Mouse (Mus musculus) urinary bladder, postnatal 36 days (tissue): Measurements from ENCODE around the gene Tdgf1.

ENCODE experiments used
- DNase-seq, 2 experiments: peaks; one replicate each; pipeline ENCODE4 v3.0.0; 2022; ENCODE audit warnings: low spot score in 2 of 2, mixed read lengths in 1 of 2

The Tdgf1 gene

DNA sequence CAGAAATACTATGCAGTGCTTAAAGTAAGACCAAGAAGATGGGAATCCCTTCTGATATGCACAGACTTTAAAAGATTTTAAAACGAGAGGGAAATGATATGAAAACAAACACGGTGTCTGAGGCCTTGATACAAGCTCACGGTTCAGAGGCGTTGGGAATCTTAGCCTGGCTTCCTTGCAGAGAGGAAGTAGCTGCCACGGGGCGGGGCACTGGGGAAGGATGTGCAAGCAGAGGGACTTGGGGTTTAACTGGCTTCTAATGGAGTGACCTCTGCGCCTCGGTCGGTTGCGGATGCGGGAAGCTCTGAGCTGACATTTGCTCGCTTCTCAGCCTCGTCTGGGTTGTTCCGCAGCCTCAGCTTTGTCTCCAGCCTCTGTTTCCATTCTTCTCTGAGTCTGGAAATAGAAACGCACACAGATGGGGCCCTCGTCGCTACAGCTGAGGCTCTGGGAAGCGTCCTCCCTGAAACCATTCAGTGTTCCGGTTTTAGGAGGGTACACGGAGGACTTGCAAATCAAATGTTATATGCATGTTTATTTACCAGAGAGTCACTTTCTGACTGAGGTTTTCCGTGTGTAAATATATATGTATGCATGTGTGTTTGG lies 31.2 kb downstream of the Tdgf1 start:
- no peak for DNase-seq

- DNase-seq: no peak
Measured at GRCm38 (mm10) chr9:110909371-110909967, 36.5 kb downstream of the Tdgf1 start.

GRCm38 (mm10) chr9:110908631-110909016 lies 37.3 kb downstream of the Tdgf1 start:
- no peak for DNase-seq

DNA sequence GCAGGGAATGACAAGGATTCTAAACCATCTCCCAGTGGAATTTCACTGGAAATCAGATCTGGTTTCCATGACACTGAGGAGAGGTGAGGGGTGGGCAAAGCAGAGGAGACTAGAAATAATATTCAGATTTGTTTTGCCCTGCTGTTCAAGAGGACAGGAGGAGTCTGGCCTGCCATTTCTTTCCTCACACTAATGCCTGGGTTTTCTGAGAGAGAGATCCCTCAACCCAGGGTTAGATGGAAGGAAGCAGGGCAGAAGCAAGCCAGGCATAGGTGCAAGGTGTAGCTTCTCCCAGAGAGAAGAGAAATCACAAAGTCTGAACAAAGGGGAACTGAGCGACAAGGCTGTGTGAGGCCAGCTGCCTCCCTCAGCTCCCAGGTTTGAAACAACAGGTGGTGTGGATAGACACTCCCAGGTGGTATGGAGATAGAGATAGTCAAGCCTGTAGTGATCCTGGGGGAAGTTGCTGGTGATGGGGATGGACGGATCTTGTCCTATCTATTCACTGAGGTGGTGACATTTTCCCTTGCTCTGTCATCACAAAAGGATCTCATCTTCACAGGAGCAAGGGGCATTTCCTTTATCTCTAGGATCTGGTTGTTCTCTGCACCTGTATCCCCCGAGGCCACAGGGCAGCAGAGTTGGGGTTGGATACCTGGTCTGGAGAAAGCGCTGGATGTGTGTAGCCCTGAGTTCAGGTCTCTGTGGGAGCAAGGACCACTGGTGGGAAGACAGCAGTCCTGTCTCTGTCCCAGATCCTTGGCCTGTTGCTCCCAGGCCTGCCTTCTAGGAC lies 37.9 kb downstream of the Tdgf1 start:
- no peak for DNase-seq

DNA sequence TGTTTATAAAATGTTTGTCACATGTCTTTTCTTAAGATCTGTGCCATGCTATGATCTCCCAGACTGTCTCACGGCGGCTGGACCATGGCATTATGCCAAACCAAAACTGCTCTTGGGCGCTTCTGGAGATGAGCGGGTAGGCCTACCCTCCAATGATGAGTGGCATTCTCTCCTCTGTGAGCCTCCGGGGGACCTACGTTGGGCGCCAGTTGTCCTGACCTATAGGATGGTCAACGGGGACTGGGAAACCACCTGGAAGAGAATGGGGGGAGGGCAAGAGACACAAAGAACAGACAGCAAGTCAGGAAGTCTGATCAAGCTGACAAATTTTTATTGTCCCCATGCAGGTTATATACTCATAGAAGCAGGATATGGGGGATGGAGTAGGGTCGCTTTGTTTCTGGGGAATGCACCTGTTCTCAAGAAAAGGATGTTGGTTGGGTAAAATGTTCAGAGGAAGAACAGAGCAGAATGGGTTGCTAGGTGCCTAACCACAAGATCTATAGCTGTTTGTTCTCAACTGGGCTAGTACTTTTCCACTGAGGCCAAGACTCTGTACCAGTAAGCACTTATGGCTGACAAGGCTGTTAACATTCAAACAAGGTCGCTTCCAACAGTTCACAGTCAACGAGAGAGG lies 38.6 kb downstream of the Tdgf1 start:
- DNase-seq: no peak

DNA sequence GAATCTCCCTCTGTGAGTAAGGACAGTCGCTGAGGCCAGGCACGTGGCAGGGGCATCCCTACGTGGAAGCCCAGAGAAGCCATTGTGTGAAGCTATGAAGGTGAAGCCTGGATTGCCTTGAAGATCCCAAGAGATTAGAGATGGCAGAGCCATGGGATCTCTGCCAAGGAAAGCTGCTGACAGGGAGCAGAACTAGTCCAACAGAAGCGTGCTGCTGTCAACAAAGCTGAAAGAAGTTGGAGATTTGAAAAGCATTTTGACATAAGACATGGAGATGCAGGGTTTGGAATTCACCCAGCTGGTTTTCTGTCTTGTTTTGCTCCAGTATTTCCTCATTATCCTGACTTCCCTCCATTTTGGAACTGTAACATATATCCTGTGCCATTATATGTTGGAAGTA lies 43.7 kb downstream of the Tdgf1 start:
- DNase-seq: no peak

- DNase-seq: no peak
Measured at GRCm38 (mm10) chr9:110901204-110901603, 44.8 kb downstream of the Tdgf1 start.

DNA sequence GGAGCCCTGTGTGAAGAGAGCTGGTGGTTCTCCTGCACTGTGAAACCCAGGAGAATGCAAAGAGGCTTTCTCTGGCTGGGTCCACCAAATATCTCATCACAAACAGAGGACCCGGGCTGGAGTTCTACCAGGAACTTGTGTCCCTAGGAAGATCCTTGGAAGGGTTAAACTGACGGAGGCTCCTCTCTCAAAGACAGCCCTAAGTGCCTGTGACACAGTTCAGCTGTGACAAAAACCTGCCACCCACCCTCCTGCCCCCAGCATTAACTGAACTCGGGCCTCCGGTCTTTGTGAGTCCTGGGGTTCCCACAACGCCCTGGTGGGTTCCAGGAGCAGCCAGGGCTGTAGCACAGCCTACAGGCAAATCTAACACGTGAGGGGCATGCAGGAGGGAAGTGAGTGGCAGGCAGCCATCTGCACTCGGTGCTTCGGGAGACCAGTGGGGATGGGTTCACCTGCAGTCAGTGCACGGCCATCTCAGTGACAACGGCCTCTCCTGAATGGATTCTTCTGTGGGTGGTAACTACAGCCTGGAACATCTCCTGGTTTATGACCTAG lies 46.4 kb downstream of the Tdgf1 start:
- DNase-seq: no peak

GRCm38 (mm10) chr9:110896595-110896994 lies 49.4 kb downstream of the Tdgf1 start:
- DNase-seq: no peak

DNA sequence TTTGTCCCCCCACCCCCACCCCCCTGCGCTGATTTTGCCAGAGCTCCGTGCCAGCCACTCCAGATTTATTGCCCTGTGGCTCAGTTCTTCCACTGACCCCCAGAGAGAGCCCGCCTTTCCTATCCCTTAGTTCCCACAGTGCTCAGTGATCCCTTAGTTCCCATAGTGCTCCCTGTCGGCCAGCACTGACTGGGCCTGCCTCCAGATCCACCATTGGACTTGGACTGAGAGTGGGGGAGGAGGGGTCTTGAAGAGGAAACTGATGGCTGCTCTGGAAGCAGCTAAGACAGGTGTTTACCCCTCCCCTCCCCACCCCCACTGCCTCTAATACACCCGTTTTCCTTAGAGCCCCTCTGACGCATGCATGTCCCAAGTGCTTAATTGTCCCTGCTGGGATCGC lies 50.0 kb downstream of the Tdgf1 start:
- DNase-seq: no peak

- DNase-seq: no peak
Measured at GRCm38 (mm10) chr9:110895507-110895906, 50.5 kb downstream of the Tdgf1 start.

DNA sequence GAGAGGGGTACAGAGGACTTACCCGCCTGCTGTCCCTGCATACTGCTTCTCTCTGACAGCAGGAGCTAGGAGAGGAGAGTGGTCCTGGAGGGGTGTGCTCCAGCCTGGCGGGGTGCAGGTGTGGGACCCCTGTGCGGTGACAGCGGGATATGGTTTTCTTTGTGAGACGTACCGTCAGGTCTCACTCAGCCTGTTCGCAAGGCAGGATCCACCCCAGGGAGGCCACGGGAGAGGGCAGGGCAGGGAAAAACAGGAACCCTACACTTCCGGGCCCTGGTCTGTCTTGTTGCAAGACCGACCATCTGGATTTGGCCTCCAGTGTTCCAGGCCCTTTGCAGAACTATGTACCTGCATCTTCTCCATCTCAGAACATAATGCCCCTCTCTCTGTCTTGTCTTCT lies 52.5 kb downstream of the Tdgf1 start:
- DNase-seq: no peak

- DNase-seq: no peak
Measured at GRCm38 (mm10) chr9:110892552-110892951, 53.4 kb downstream of the Tdgf1 start.

GRCm38 (mm10) chr9:110891077-110891828 lies 54.7 kb downstream of the Tdgf1 start:
- no peak for DNase-seq

DNA sequence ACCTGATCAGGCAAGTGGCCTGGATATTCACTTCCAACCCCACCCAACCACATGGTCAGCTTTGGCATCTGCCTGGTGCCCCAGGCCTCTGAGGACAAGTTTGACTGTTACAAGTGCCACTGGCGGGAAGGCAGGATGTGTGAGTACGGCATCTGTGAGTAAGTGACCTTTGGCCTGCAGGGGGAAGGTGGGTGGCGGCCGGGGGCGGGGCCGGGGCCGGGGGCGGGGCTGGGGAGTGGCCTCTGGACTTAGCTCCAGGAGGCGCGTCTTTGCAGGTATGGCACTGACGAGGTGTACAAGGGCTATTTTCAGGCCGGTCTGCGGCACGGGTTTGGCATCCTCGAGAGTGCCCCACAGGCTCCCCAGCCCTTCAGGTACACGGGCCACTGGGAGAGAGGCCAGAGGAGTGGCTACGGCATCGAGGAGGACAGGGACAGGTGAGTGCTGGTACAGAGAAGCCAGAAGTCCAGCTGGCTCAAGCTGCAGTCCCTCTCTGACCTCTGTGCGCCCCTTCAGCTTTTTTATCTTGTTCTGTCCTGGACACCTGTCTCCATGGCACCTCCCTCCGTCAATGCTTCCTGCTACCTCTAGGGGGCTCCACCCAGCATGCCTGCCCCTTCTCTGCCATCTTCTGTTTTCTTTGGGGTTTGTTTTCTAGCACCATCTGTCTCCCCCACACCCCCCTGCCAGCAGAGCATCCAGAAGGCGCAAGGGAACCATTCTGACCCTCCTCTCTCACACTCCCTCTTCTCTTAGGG lies 55.8 kb downstream of the Tdgf1 start:
- no peak for DNase-seq
